Mouse (Mus musculus) limb, embryonic 15.5 days (tissue): ENCODE measurements around the gene Gm20388. TPM values are rescaled to one million over a fixed set of nuclear protein-coding genes. Genes with fewer than 3 reads are reported as not detected.
A peak's percentile ranks its signal among the peaks of the same experiment; 100 is the strongest.

ENCODE experiments used
- ATAC-seq: fragments of 200-750 bp; cut with Nextera tagmentation; 2 replicates; pipeline ENCODE4 v1.8.0; 2017; ENCODE audit warnings: low read depth, moderate TSS enrichment; ENCODE audit not compliant: insufficient number of reproducible peaks, low FRiP score, low TSS enrichment
- H3K27ac ChIP-seq: fragments of 300-500 bp; sonication (generic); 2 replicates; pipeline ENCODE4 v1.5.1; 2015; ENCODE audit warnings: moderate library complexity, mild to moderate bottlenecking, inconsistent platforms
- H3K27me3 ChIP-seq: fragments of 300-500 bp; sonication (generic); 2 replicates; pipeline ENCODE4 v1.6.1; 2015; ENCODE audit warnings: inconsistent platforms
- H3K36me3 ChIP-seq: fragments of 300-500 bp; sonication (generic); 2 replicates; pipeline ENCODE4 v1.6.1; 2015; ENCODE audit warnings: inconsistent platforms
- H3K4me1 ChIP-seq: fragments of 300-500 bp; sonication (generic); 2 replicates; pipeline ENCODE4 v1.6.1; 2015; ENCODE audit warnings: inconsistent platforms
- H3K4me2 ChIP-seq: fragments of 300-500 bp; sonication (generic); 2 replicates; pipeline ENCODE4 v1.6.1; 2015; ENCODE audit warnings: mild to moderate bottlenecking, inconsistent platforms
- H3K4me3 ChIP-seq: fragments of 300-500 bp; sonication (generic); 2 replicates; pipeline ENCODE4 v1.5.1; 2015; ENCODE audit warnings: mild to moderate bottlenecking, inconsistent platforms
- H3K9ac ChIP-seq: fragments of 300-500 bp; sonication (generic); 2 replicates; pipeline ENCODE4 v1.6.1; 2015; ENCODE audit warnings: inconsistent platforms
- H3K9me3 ChIP-seq: fragments of 300-500 bp; sonication (generic); 2 replicates; pipeline ENCODE4 v1.6.1; 2016; ENCODE audit warnings: inconsistent platforms
- WGBS: fragments of 180-500 bp; shearing (Covaris S2); methylation state at CpG from one replicate; pipeline ENCODE4 v1.1.7; 2015; 5-methylcytosine and 5-hydroxymethylcytosine counted together
- polyA plus RNA-seq: library from polyadenylated mRNA; unstranded; fragments of >200 nt; fragmentation: Nextera tagmentation; extraction: Ambion mirVana; gene quantifications from 2 replicates; pipeline ENCODE4 v1.2.1, GENCODE M21; 2015

The Gm20388 gene
- polyA plus RNA-seq, 1 experiment from 2014 or later, result 4.9 TPM

GRCm38 (mm10) chr8:122474951-122475560 lies 2564.4 kb downstream of the Gm20388 start:
- Histone ChIP-seq H3K36me3 (peaks cover 55% of the 10 kb centered on the region), H3K27ac (peak overlapping the region; percentile 33), H3K4me3 (peak overlapping the region; percentile 100), H3K9me3 (no peaks in the 10 kb centered on the region), H3K27me3 (no peaks in the 10 kb centered on the region), H3K9ac (peak overlapping the region; percentile 96), H3K4me1 (peaks cover 25% of the 10 kb centered on the region), H3K4me2 (peak overlapping the region; percentile 83)
- WGBS, result 9% methylated on average over 16 of the region's 16 CpGs
- ATAC-seq, result no peak

- peak within 1 kb of the TSS; percentile 100 for H3K4me3 ChIP-seq
- H3K36me3 ChIP-seq, result peaks cover 55% of the 10 kb centered on the region
- H3K27ac ChIP-seq, result peak within 1 kb of the TSS; percentile 82
- ATAC-seq, result peak; percentile 85
- peaks cover 25% of the 10 kb centered on the region for H3K4me1 ChIP-seq
- under 1% methylated on average over 99 of the region's 103 CpGs for WGBS
- no peaks in the 10 kb centered on the region for H3K27me3 ChIP-seq
- peak within 1 kb of the TSS; percentile 96 for H3K9ac ChIP-seq
- H3K4me2 ChIP-seq, result peak within 1 kb of the TSS; percentile 83
- H3K9me3 ChIP-seq, result no peaks in the 10 kb centered on the region
These were observed 2565.1 kb downstream of the Gm20388 start, which contains the start of the genes Rnf166 and Ctu2 for GRCm38 (mm10) chr8:122475580-122476320. Rnf166 (minus strand) TSS chr8:122476064. Ctu2 (plus strand) TSS chr8:122476143.

- no peaks in the 10 kb centered on the region for H3K27me3 ChIP-seq
- H3K4me2 ChIP-seq, result no peak overlapping the region
- no peak for ATAC-seq
- peaks cover 96% of the 10 kb centered on the region for H3K36me3 ChIP-seq
- no peak overlapping the region for H3K9ac ChIP-seq
- no peak overlapping the region for H3K27ac ChIP-seq
- H3K9me3 ChIP-seq, result no peaks in the 10 kb centered on the region
- WGBS, result 94% methylated on average over 8 of the region's 8 CpGs
- no peak overlapping the region for H3K4me3 ChIP-seq
- H3K4me1 ChIP-seq, result no peaks in the 10 kb centered on the region
These were observed 2571.8 kb downstream of the Gm20388 start for GRCm38 (mm10) chr8:122482448-122482847.

- no peaks in the 10 kb centered on the region for H3K9me3 ChIP-seq
- H3K4me3 ChIP-seq, result no peak overlapping the region
- 96% methylated on average over 7 of the region's 7 CpGs for WGBS
- H3K4me1 ChIP-seq, result no peaks in the 10 kb centered on the region
- no peak overlapping the region for H3K4me2 ChIP-seq
- no peak for ATAC-seq
- H3K27me3 ChIP-seq, result no peaks in the 10 kb centered on the region
- peaks cover 98% of the 10 kb centered on the region for H3K36me3 ChIP-seq
- no peak overlapping the region for H3K27ac ChIP-seq
- H3K9ac ChIP-seq, result no peak overlapping the region
These were observed 2573.2 kb downstream of the Gm20388 start for GRCm38 (mm10) chr8:122483877-122484276.

GRCm38 (mm10) chr8:122484831-122485230 lies 2574.2 kb downstream of the Gm20388 start:
- no peaks in the 10 kb centered on the region for H3K9me3 ChIP-seq
- H3K4me3 ChIP-seq, result no peak overlapping the region
- peaks cover 98% of the 10 kb centered on the region for H3K36me3 ChIP-seq
- no peak overlapping the region for H3K9ac ChIP-seq
- H3K27ac ChIP-seq, result no peak overlapping the region
- H3K4me2 ChIP-seq, result no peak overlapping the region
- 86% methylated on average over 12 of the region's 12 CpGs for WGBS
- H3K4me1 ChIP-seq, result no peaks in the 10 kb centered on the region
- H3K27me3 ChIP-seq, result no peaks in the 10 kb centered on the region
- no peak for ATAC-seq

- no peak for ATAC-seq
- Histone ChIP-seq H3K27ac (0 out of 2 replicates have a peak overlapping the region, but pooled peaks have one; percentile 7), H3K9me3 (no peaks in the 10 kb centered on the region), H3K9ac (no peak overlapping the region), H3K4me2 (no peak overlapping the region), H3K27me3 (no peaks in the 10 kb centered on the region), H3K4me3 (no peak overlapping the region), H3K4me1 (no peaks in the 10 kb centered on the region), H3K36me3 (peaks cover 94% of the 10 kb centered on the region)
- WGBS, result 91% methylated on average over 9 of the region's 9 CpGs
These were observed 2577.7 kb downstream of the Gm20388 start for GRCm38 (mm10) chr8:122488387-122488786.

- WGBS, result 83% methylated on average over 11 of the region's 12 CpGs
- peaks cover 92% of the 10 kb centered on the region for H3K36me3 ChIP-seq
- no peak for ATAC-seq
- H3K27ac ChIP-seq, result 0 out of 2 replicates have a peak overlapping the region, but pooled peaks have one; percentile 2
- H3K4me1 ChIP-seq, result no peaks in the 10 kb centered on the region
- no peak overlapping the region for H3K9ac ChIP-seq
- no peak overlapping the region for H3K4me3 ChIP-seq
- H3K27me3 ChIP-seq, result no peaks in the 10 kb centered on the region
- H3K9me3 ChIP-seq, result no peaks in the 10 kb centered on the region
- H3K4me2 ChIP-seq, result no peak overlapping the region
These were observed 2586.5 kb downstream of the Gm20388 start for GRCm38 (mm10) chr8:122497016-122497734.

GRCm38 (mm10) chr8:122497912-122498311 lies 2587.3 kb downstream of the Gm20388 start:
- H3K27ac ChIP-seq, result 0 out of 2 replicates have a peak overlapping the region, but pooled peaks have one; percentile 2
- 0 out of 2 replicates have a peak, but pooled peaks cover under 1% of the 10 kb centered on the region for H3K4me1 ChIP-seq
- H3K9me3 ChIP-seq, result no peaks in the 10 kb centered on the region
- no peak overlapping the region for H3K9ac ChIP-seq
- 71% methylated on average over 17 of the region's 17 CpGs for WGBS
- no peak overlapping the region for H3K4me3 ChIP-seq
- no peak overlapping the region for H3K4me2 ChIP-seq
- peaks cover 87% of the 10 kb centered on the region for H3K36me3 ChIP-seq
- ATAC-seq, result no peak
- H3K27me3 ChIP-seq, result no peaks in the 10 kb centered on the region

- Histone ChIP-seq H3K4me3 (no peak overlapping the region), H3K4me2 (no peak overlapping the region), H3K9ac (no peak overlapping the region), H3K4me1 (peaks cover 7% of the 10 kb centered on the region; the same call in 1 of the 2 replicates), H3K27me3 (no peaks in the 10 kb centered on the region), H3K9me3 (no peaks in the 10 kb centered on the region), H3K27ac (no peak overlapping the region), H3K36me3 (peaks cover 73% of the 10 kb centered on the region)
- ATAC-seq, result no peak
- 30% methylated on average over 10 of the region's 10 CpGs for WGBS
These were observed 2590.2 kb downstream of the Gm20388 start for GRCm38 (mm10) chr8:122500856-122501255.

- H3K27ac ChIP-seq, result peak overlapping the region; percentile 87
- H3K36me3 ChIP-seq, result peaks cover 11% of the 10 kb centered on the region
- WGBS, result 38% methylated on average over 16 of the region's 16 CpGs
- no peak overlapping the region for H3K4me3 ChIP-seq
- H3K27me3 ChIP-seq, result no peaks in the 10 kb centered on the region
- no peak overlapping the region for H3K4me2 ChIP-seq
- no peak overlapping the region for H3K9ac ChIP-seq
- H3K9me3 ChIP-seq, result no peaks in the 10 kb centered on the region
- peak; percentile 82 for ATAC-seq
- peaks cover 38% of the 10 kb centered on the region for H3K4me1 ChIP-seq
These were observed 2600.9 kb downstream of the Gm20388 start for GRCm38 (mm10) chr8:122511552-122511951.

- peaks cover 12% of the 10 kb centered on the region for H3K36me3 ChIP-seq
- no peak for ATAC-seq
- H3K9ac ChIP-seq, result no peak overlapping the region
- no peak overlapping the region for H3K4me2 ChIP-seq
- no peaks in the 10 kb centered on the region for H3K27me3 ChIP-seq
- H3K27ac ChIP-seq, result peak overlapping the region; percentile 87
- peaks cover 44% of the 10 kb centered on the region for H3K4me1 ChIP-seq
- whole genome bisulfite sequencing, result 70% methylated on average over 7 of the region's 7 CpGs
- H3K4me3 ChIP-seq, result no peak overlapping the region
- no peaks in the 10 kb centered on the region for H3K9me3 ChIP-seq
These were observed 2601.8 kb downstream of the Gm20388 start for GRCm38 (mm10) chr8:122512392-122512791.
